Mouse (Mus musculus) cortical plate, adult 2 months (tissue): ENCODE data around the gene Bicd2.

ENCODE experiments used
- CTCF ChIP-seq: fragments of 200-500 bp; IDR thresholded peaks from 2 replicates; pipeline ENCODE4 v1.5.1; 2011; ENCODE audit warnings: mild to moderate bottlenecking, control low read depth, low read length; ENCODE audit not compliant: insufficient read depth; ENCODE audit errors: extremely low read depth
- POLR2A ChIP-seq: fragments of 200-500 bp; IDR thresholded peaks from 2 replicates; pipeline ENCODE4 v1.6.1; 2011; ENCODE audit warnings: mild to moderate bottlenecking, low read length, control low read depth; ENCODE audit not compliant: insufficient read depth; ENCODE audit errors: extremely low read depth

DNA sequence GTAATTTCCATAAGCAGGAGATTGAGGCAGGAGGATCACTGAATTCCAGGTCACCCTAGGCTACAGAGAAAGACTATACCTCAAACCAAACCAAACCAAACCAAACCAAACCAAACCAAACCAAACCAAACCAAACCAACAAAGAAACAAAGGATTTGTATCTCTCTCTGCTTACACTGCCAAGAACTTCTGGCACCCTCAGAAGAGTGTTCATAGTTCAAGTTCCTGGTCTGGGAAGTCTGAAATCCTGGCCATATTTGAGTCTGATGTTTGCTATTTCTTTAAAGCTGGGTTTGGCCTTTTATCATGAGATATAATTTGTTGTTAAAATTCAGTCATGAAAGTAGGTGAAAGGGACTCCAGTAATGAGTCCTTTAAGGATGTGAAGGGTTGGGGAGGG lies 66.4 kb downstream of the Bicd2 start:
- TF ChIP-seq CTCF (no peak), POLR2A (no peak)
